Mouse (Mus musculus) T-cell, adult 2 months (primary cell): ENCODE data around the gene Rbp3.

Source experiments
- DNase-seq: peaks from one replicate; pipeline ENCODE4 v3.0.0; 2022; ENCODE audit warnings: low spot score

Gene Rbp3

GRCm38 (mm10) chr14:33953761-33954160 lies at the start of gene Rbp3:
Gene Rbp3 (plus strand): TSS chr14:33954003.
- DNase-seq: no peak

GRCm38 (mm10) chr14:33904851-33905250 lies 49.0 kb upstream of the Rbp3 start:
- DNase-seq: no peak

- DNase-seq: no peak
Measured at GRCm38 (mm10) chr14:33913727-33914126, 40.1 kb upstream of the Rbp3 start.

- DNase-seq: no peak
Measured at GRCm38 (mm10) chr14:33914206-33914605, 39.6 kb upstream of the Rbp3 start.

GRCm38 (mm10) chr14:33920727-33921559 lies 32.9 kb upstream of the Rbp3 start:
- DNase-seq: no peak

- DNase-seq: no peak
Measured at GRCm38 (mm10) chr14:33922771-33923167, 31.0 kb upstream of the Rbp3 start.

- no peak for DNase-seq
Measured at GRCm38 (mm10) chr14:33923168-33924070, 30.4 kb upstream of the Rbp3 start, which contains the start of gene Gdf10. Gene Gdf10 (plus strand): TSS chr14:33923587.

GRCm38 (mm10) chr14:33931853-33932252 lies 21.9 kb upstream of the Rbp3 start:
- DNase-seq: no peak

GRCm38 (mm10) chr14:33932935-33933703 lies 20.7 kb upstream of the Rbp3 start:
- no peak for DNase-seq

GRCm38 (mm10) chr14:33933778-33934317 lies 20.0 kb upstream of the Rbp3 start:
- DNase-seq: no peak

- no peak for DNase-seq
Measured at GRCm38 (mm10) chr14:33939117-33939516, 14.7 kb upstream of the Rbp3 start.

- DNase-seq: no peak
Measured at GRCm38 (mm10) chr14:33940739-33941138, 13.1 kb upstream of the Rbp3 start, which contains the start of gene Gdf2. Gene Gdf2 (plus strand): TSS chr14:33941039.

GRCm38 (mm10) chr14:33942222-33942621 lies 11.6 kb upstream of the Rbp3 start:
- DNase-seq: no peak

GRCm38 (mm10) chr14:33946125-33946524 lies 7.7 kb upstream of the Rbp3 start:
- no peak for DNase-seq

- DNase-seq: no peak
Measured at GRCm38 (mm10) chr14:33952233-33952981, 1.4 kb upstream of the Rbp3 start.

- DNase-seq: no peak
Measured at GRCm38 (mm10) chr14:33956055-33956454, 2.3 kb downstream of the Rbp3 start.

GRCm38 (mm10) chr14:33958186-33958585 lies 4.4 kb downstream of the Rbp3 start:
- DNase-seq: no peak

- DNase-seq: no peak
Measured at GRCm38 (mm10) chr14:33958841-33959240, 5.0 kb downstream of the Rbp3 start.

GRCm38 (mm10) chr14:33959341-33959740 lies 5.5 kb downstream of the Rbp3 start:
- DNase-seq: no peak

- DNase-seq: no peak
Measured at GRCm38 (mm10) chr14:33965675-33966074, 11.9 kb downstream of the Rbp3 start.

- no peak for DNase-seq
Measured at GRCm38 (mm10) chr14:33972679-33973078, 18.9 kb downstream of the Rbp3 start.
